Mouse (Mus musculus) embryonic facial prominence, embryonic 12.5 days (tissue): ENCODE measurements around the gene Rc3h2. TPM values are rescaled to one million over a fixed set of nuclear protein-coding genes. Genes with fewer than 3 reads are reported as not detected.

Source experiments
- ATAC-seq: fragments of 200-750 bp; cut with Nextera tagmentation; 2 replicates; pipeline ENCODE4 v1.8.0; 2017; ENCODE audit not compliant: insufficient number of reproducible peaks, insufficient read depth, low FRiP score, low TSS enrichment
- H3K27ac ChIP-seq: fragments of 300-500 bp; sonication (generic); 2 replicates; pipeline ENCODE4 v1.5.1; 2016; ENCODE audit warnings: mild to moderate bottlenecking
- H3K27me3 ChIP-seq: fragments of 300-500 bp; sonication (generic); 2 replicates; pipeline ENCODE4 v1.6.1; 2016; ENCODE audit warnings: mild to moderate bottlenecking, moderate library complexity
- H3K36me3 ChIP-seq: fragments of 300-500 bp; sonication (generic); 2 replicates; pipeline ENCODE4 v1.6.1; 2016; ENCODE audit warnings: mild to moderate bottlenecking
- H3K4me1 ChIP-seq: fragments of 300-500 bp; sonication (generic); 2 replicates; pipeline ENCODE4 v1.6.1; 2016
- H3K4me2 ChIP-seq: fragments of 300-500 bp; sonication (generic); replicated peaks from 2 replicates; pipeline ENCODE4 v1.6.1; 2016; ENCODE audit warnings: mild to moderate bottlenecking, moderate library complexity
- H3K4me3 ChIP-seq: fragments of 300-500 bp; sonication (generic); 2 replicates; pipeline ENCODE4 v1.5.1; 2016; ENCODE audit warnings: mild to moderate bottlenecking
- H3K9ac ChIP-seq: fragments of 300-500 bp; sonication (generic); 2 replicates; pipeline ENCODE4 v1.6.1; 2016; ENCODE audit warnings: mild to moderate bottlenecking, moderate library complexity
- H3K9me3 ChIP-seq: fragments of 300-500 bp; sonication (generic); 2 replicates; pipeline ENCODE4 v1.6.1; 2016; ENCODE audit warnings: mild to moderate bottlenecking, moderate library complexity
- WGBS: fragments of 180-500 bp; shearing (Covaris S2); methylation state at CpG from one replicate; pipeline ENCODE4 v1.1.7; 2016; 5-methylcytosine and 5-hydroxymethylcytosine counted together
- polyA plus RNA-seq: library from polyadenylated mRNA; unstranded; fragments of >200 nt; fragmentation: Nextera tagmentation; extraction: Ambion mirVana; gene quantifications from 2 replicates; pipeline ENCODE4 v1.2.1, GENCODE M21; 2016

Rc3h2 gene
- polyA plus RNA-seq, 1 experiment from 2014 or later: 22.9 TPM

- 69% methylated on average over 1 of the region's 1 CpGs for WGBS
Observed at GRCm38 (mm10) chr2:37395539-37395938, 27.2 kb downstream of the Rc3h2 start.

GRCm38 (mm10) chr2:37382921-37383320, 39.8 kb downstream of the Rc3h2 start:
- WGBS: 94% methylated on average over 9 of the region's 9 CpGs
- H3K36me3 ChIP-seq: peaks cover 24% of the 10 kb centered on the region

More at GRCm38 (mm10) chr2:37395539-37395938, 27.2 kb downstream of the Rc3h2 start:
- H3K4me2 ChIP-seq: no peak overlapping the region
- H3K36me3 ChIP-seq: peaks cover 23% of the 10 kb centered on the region
- H3K27ac ChIP-seq: no peak overlapping the region
- H3K4me1 ChIP-seq: no peaks in the 10 kb centered on the region
- H3K9ac ChIP-seq: no peak overlapping the region
- no peaks in the 10 kb centered on the region for H3K27me3 ChIP-seq
- no peak for ATAC-seq
- no peak overlapping the region for H3K4me3 ChIP-seq
- no peaks in the 10 kb centered on the region for H3K9me3 ChIP-seq

GRCm38 (mm10) chr2:37380189-37380588, 42.5 kb downstream of the Rc3h2 start:
- Histone ChIP-seq H3K4me1 (no peaks in the 10 kb centered on the region), H3K36me3 (peaks cover 40% of the 10 kb centered on the region), H3K4me3 (no peak overlapping the region), H3K9me3 (no peaks in the 10 kb centered on the region), H3K4me2 (no peak overlapping the region), H3K9ac (no peak overlapping the region), H3K27ac (no peak overlapping the region), H3K27me3 (no peaks in the 10 kb centered on the region)
- WGBS: 71% methylated on average over 2 of the region's 2 CpGs
- no peak for ATAC-seq

More at GRCm38 (mm10) chr2:37382921-37383320, 39.8 kb downstream of the Rc3h2 start:
- Histone ChIP-seq H3K27ac (no peak overlapping the region), H3K9ac (no peak overlapping the region), H3K27me3 (no peaks in the 10 kb centered on the region), H3K9me3 (no peaks in the 10 kb centered on the region), H3K4me3 (no peak overlapping the region), H3K4me1 (no peaks in the 10 kb centered on the region), H3K4me2 (no peak overlapping the region)
- no peak for ATAC-seq

GRCm38 (mm10) chr2:37376018-37376417, 46.7 kb downstream of the Rc3h2 start:
- H3K27ac ChIP-seq: no peak overlapping the region
- H3K36me3 ChIP-seq: peaks cover 29% of the 10 kb centered on the region
- H3K9me3 ChIP-seq: no peaks in the 10 kb centered on the region
- WGBS: 93% methylated on average over 1 of the region's 1 CpGs
- no peaks in the 10 kb centered on the region for H3K27me3 ChIP-seq
- H3K9ac ChIP-seq: no peak overlapping the region
- no peak for ATAC-seq
- H3K4me1 ChIP-seq: no peaks in the 10 kb centered on the region
- no peak overlapping the region for H3K4me3 ChIP-seq
- H3K4me2 ChIP-seq: no peak overlapping the region

GRCm38 (mm10) chr2:37370651-37371050, 52.1 kb downstream of the Rc3h2 start:
- no peak overlapping the region for H3K9ac ChIP-seq
- no peaks in the 10 kb centered on the region for H3K9me3 ChIP-seq
- no peaks in the 10 kb centered on the region for H3K27me3 ChIP-seq
- H3K4me3 ChIP-seq: no peak overlapping the region
- H3K36me3 ChIP-seq: peaks cover 8% of the 10 kb centered on the region
- no peak overlapping the region for H3K4me2 ChIP-seq
- no peaks in the 10 kb centered on the region for H3K4me1 ChIP-seq
- WGBS: 67% methylated on average over 2 of the region's 2 CpGs
- H3K27ac ChIP-seq: no peak overlapping the region
- ATAC-seq: no peak

- Histone ChIP-seq H3K36me3 (peaks cover 20% of the 10 kb centered on the region), H3K4me2 (peak overlapping the region; percentile 66; the same call in 1 of the 2 replicates), H3K27me3 (no peaks in the 10 kb centered on the region), H3K9ac (no peak overlapping the region), H3K9me3 (no peaks in the 10 kb centered on the region), H3K4me1 (peaks cover 11% of the 10 kb centered on the region), H3K27ac (no peak overlapping the region), H3K4me3 (no peak overlapping the region)
- 88% methylated on average over 2 of the region's 2 CpGs for WGBS
- ATAC-seq: no peak
Observed at GRCm38 (mm10) chr2:37359908-37360307, 62.8 kb downstream of the Rc3h2 start.

GRCm38 (mm10) chr2:37358633-37359540, 63.8 kb downstream of the Rc3h2 start, which contains the start of gene Pdcl:
Pdcl (minus strand) TSS chr2:37359332.
- under 1% methylated on average over 42 of the region's 42 CpGs for WGBS
- Histone ChIP-seq H3K4me2 (peak within 1 kb of the TSS; percentile 66), H3K36me3 (peaks cover 30% of the 10 kb centered on the region), H3K4me1 (peaks cover 11% of the 10 kb centered on the region), H3K9ac (peak within 1 kb of the TSS; percentile 69), H3K27me3 (no peaks in the 10 kb centered on the region), H3K27ac (peak within 1 kb of the TSS; percentile 98), H3K4me3 (peak within 1 kb of the TSS; percentile 63), H3K9me3 (no peaks in the 10 kb centered on the region)
- ATAC-seq: peak; percentile 99

- 92% methylated on average over 5 of the region's 5 CpGs for WGBS
- H3K4me1 ChIP-seq: peaks cover 11% of the 10 kb centered on the region
- no peaks in the 10 kb centered on the region for H3K27me3 ChIP-seq
- ATAC-seq: no peak
- H3K9me3 ChIP-seq: no peaks in the 10 kb centered on the region
- no peak overlapping the region for H3K4me3 ChIP-seq
- no peak overlapping the region for H3K9ac ChIP-seq
- peaks cover 61% of the 10 kb centered on the region for H3K36me3 ChIP-seq
- no peak overlapping the region for H3K27ac ChIP-seq
- no peak overlapping the region for H3K4me2 ChIP-seq
Observed at GRCm38 (mm10) chr2:37355571-37355970, 67.1 kb downstream of the Rc3h2 start.

GRCm38 (mm10) chr2:37351671-37352070, 71.0 kb downstream of the Rc3h2 start:
- peaks cover 61% of the 10 kb centered on the region for H3K36me3 ChIP-seq

GRCm38 (mm10) chr2:37338497-37339187, 84.1 kb downstream of the Rc3h2 start:
- H3K9ac ChIP-seq: no peak overlapping the region
- no peaks in the 10 kb centered on the region for H3K36me3 ChIP-seq
- H3K27me3 ChIP-seq: no peaks in the 10 kb centered on the region

More at GRCm38 (mm10) chr2:37351671-37352070, 71.0 kb downstream of the Rc3h2 start:
- no peaks in the 10 kb centered on the region for H3K9me3 ChIP-seq
- H3K4me2 ChIP-seq: no peak overlapping the region
- no peak overlapping the region for H3K27ac ChIP-seq
- WGBS: 87% methylated on average over 7 of the region's 7 CpGs
- ATAC-seq: no peak
- no peaks in the 10 kb centered on the region for H3K27me3 ChIP-seq
- H3K4me1 ChIP-seq: no peaks in the 10 kb centered on the region
- H3K9ac ChIP-seq: no peak overlapping the region
- H3K4me3 ChIP-seq: no peak overlapping the region

GRCm38 (mm10) chr2:37333321-37333720, 89.4 kb downstream of the Rc3h2 start:
- Histone ChIP-seq H3K36me3 (no peaks in the 10 kb centered on the region), H3K4me1 (no peaks in the 10 kb centered on the region), H3K4me3 (no peak overlapping the region), H3K9ac (no peak overlapping the region), H3K27me3 (no peaks in the 10 kb centered on the region), H3K4me2 (no peak overlapping the region), H3K9me3 (no peaks in the 10 kb centered on the region), H3K27ac (no peak overlapping the region)
- ATAC-seq: no peak
- WGBS: 78% methylated on average over 2 of the region's 2 CpGs

More at GRCm38 (mm10) chr2:37338497-37339187, 84.1 kb downstream of the Rc3h2 start:
- Histone ChIP-seq H3K27ac (no peak overlapping the region), H3K4me1 (no peaks in the 10 kb centered on the region), H3K4me2 (no peak overlapping the region), H3K4me3 (no peak overlapping the region), H3K9me3 (no peaks in the 10 kb centered on the region)
- ATAC-seq: no peak
- 62% methylated on average over 10 of the region's 10 CpGs for WGBS
